Mouse (Mus musculus): Measurements from ENCODE around the gene Sinhcaf. TPM values are rescaled to one million over a fixed set of nuclear protein-coding genes. Genes with fewer than 3 reads are reported as not detected.

The Sinhcaf gene
- 10 to 100 TPM; 12.3 to 14.6 TPM for total RNA-seq (2023)

DNA sequence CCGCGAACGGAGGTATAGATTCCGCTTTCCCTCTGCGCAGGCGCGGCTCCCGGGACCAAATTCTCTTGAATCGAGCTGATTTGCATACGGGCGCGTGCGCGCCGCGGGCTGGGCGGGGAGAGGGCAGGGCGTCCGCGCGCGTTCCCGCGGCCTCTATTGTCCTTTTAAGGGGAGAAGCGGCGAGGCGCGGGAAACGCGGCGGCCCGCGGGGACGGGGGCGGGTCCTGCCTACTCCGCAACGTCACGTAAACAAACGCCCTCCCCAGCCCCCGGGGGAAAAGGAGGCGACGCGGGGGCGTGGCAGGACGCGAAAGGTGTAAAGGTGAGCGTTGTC is at the start of gene Sinhcaf:
Gene Sinhcaf (minus strand): TSS at position 59 of the 334 bp plus-strand sequence.

DNA sequence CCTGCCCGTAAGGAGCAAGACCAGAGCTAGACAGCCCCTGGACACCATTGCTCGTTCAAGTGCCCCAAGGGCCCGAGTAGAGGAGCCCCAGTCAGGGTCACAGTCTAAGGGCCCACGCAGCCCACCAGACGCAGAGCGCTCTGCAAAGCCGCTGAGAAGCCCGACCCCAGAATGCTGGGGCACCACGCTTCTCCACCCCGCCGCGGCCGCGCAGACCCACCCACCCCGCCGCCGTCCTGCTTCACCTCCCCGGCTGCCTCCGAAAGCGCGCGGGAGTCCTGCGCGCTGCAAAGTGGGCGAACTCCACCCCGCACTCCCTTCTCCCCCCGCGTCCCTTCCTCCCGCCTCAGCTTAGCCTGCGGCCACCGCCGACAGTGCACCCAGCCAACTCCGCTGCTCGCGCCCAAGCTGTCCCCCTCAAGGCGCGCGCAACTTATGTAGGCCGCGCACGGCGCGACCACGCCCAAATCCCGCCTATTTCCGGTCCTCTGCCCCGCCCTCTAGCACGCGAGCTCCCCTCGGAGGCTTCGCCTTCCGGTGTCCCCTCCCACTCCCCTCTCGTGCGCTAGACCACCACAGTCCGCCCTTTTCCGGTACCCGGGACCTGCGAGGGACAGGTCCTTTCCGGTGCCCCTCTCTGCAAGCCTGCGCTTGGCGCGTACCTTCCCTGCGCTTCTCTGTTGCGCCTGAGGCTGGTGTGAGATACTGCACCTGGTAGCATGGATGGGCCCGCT is 50.3 kb downstream of the Sinhcaf start, which contains the start of gene Caprin2:
Gene Caprin2 (minus strand): TSS at position 465 of the 734 bp plus-strand sequence.

Other genes with a start within 250 kb of the Sinhcaf start
- 10 to 100 TPM; 17.3 to 18.5 TPM for gene Ipo8, start 115.0 kb downstream of the Sinhcaf start, total RNA-seq (2023)
- gene Caprin2, start 50.2 kb downstream of the Sinhcaf start, total RNA-seq (2023), result 1 to 10 TPM; 2.3 to 3.9 TPM
- 1 to 10 TPM; 1.2 to 1.6 TPM for gene Dennd5b, start 155.2 kb upstream of the Sinhcaf start, total RNA-seq (2023)
- gene Gm10203, start 183.7 kb upstream of the Sinhcaf start, total RNA-seq (2023), result not detected
- 1 to 10 TPM; 1.5 to 4.3 TPM for gene Etfbkmt, start 193.4 kb upstream of the Sinhcaf start, total RNA-seq (2023)
- 10 to 100 TPM; 30.7 to 32.2 TPM for gene Amn1, start 242.2 kb upstream of the Sinhcaf start, total RNA-seq (2023)

Data from neutrophil, adult 59 days (primary cell).